Mouse (Mus musculus) limb, embryonic 14.5 days (tissue): Measurements from ENCODE around the gene Trp53. TPM values are rescaled to one million over a fixed set of nuclear protein-coding genes. Genes with fewer than 3 reads are reported as not detected.
"Not testable (repeated sequence)": the region's sequence is repeated elsewhere in the genome, so short reads cannot be mapped to it uniquely, and the experiment has no call there.

ENCODE experiments used
- ATAC-seq: fragments of 200-750 bp; cut with Nextera tagmentation; 2 replicates; pipeline ENCODE4 v1.8.0; 2017; ENCODE audit warnings: low read depth, moderate number of reproducible peaks, moderate TSS enrichment; ENCODE audit not compliant: low FRiP score
- DNase-seq: peaks from one replicate; pipeline ENCODE4 v3.0.0-alpha.2; 2015; ENCODE audit warnings: low spot score
- H3K27ac ChIP-seq: fragments of 300-500 bp; sonication (generic); replicated peaks from 2 replicates; pipeline ENCODE4 v1.5.1; 2014; ENCODE audit warnings: low read depth, mild to moderate bottlenecking, low read length, moderate library complexity, mixed read lengths
- H3K27me3 ChIP-seq: fragments of 300-500 bp; sonication (generic); 2 replicates; pipeline ENCODE4 v1.6.1; 2014; ENCODE audit warnings: low read length, mixed read lengths; ENCODE audit not compliant: control insufficient read depth, insufficient read depth
- H3K36me3 ChIP-seq: fragments of 300-500 bp; sonication (generic); 2 replicates; pipeline ENCODE4 v1.6.1; 2014; ENCODE audit warnings: mild to moderate bottlenecking, low read length, moderate library complexity, mixed read lengths; ENCODE audit not compliant: control insufficient read depth, insufficient read depth
- H3K4me1 ChIP-seq: fragments of 300-500 bp; sonication (generic); 2 replicates; pipeline ENCODE4 v1.6.1; 2014; ENCODE audit warnings: antibody characterized with exemption, low read length, mixed read lengths; ENCODE audit not compliant: control insufficient read depth, insufficient read depth
- H3K4me2 ChIP-seq: fragments of 300-500 bp; sonication (generic); replicated peaks from 2 replicates; pipeline ENCODE4 v1.6.1; 2014; ENCODE audit warnings: low read depth, mild to moderate bottlenecking, low read length, moderate library complexity; ENCODE audit not compliant: severe bottlenecking
- H3K4me3 ChIP-seq: fragments of 300-500 bp; sonication (generic); replicated peaks from 2 replicates; pipeline ENCODE4 v1.5.1; 2014; ENCODE audit warnings: low read length
- H3K9ac ChIP-seq: fragments of 300-500 bp; sonication (generic); 2 replicates; pipeline ENCODE4 v1.6.1; 2014; ENCODE audit warnings: mild to moderate bottlenecking, low read depth, low read length, moderate library complexity; ENCODE audit not compliant: severe bottlenecking
- H3K9me3 ChIP-seq: fragments of 300-500 bp; sonication (generic); 2 replicates; pipeline ENCODE4 v1.6.1; 2016; ENCODE audit warnings: low read length; ENCODE audit not compliant: control insufficient read depth
- POLR2A ChIP-seq: fragments of 200-500 bp; IDR thresholded peaks from 2 replicates; pipeline ENCODE4 v1.8.0; 2012; ENCODE audit warnings: inconsistent platforms, mild to moderate bottlenecking, moderate library complexity, borderline replicate concordance; ENCODE audit not compliant: insufficient read depth, insufficient read length; ENCODE audit errors: extremely low read depth
- WGBS: fragments of 180-500 bp; shearing (Covaris S2); extraction: QIAGEN DNeasy Blood & Tissue Kit; methylation state at CpG from one replicate; pipeline ENCODE4 v1.1.7; 2014; 5-methylcytosine and 5-hydroxymethylcytosine counted together
- polyA plus RNA-seq, 2 experiments: library from polyadenylated mRNA; depleted of rRNA in 1 of 2; stranded (reverse) in 1 of 2; unstranded in 1 of 2; fragments of >200 nt; fragmentation: Nextera tagmentation in 1 of 2; extraction: Ambion mirVana in 1 of 2; gene quantifications; 2 replicates each; pipeline versions ENCODE4 v1.2.1 to v1.2.3; 2012 to 2014

Trp53 gene
- 173 and 200 TPM in 2 replicates for polyA plus RNA-seq (2012; rRNA removed)
- 138 and 155 TPM in 2 replicates for polyA plus RNA-seq (2014; fragmentation: Nextera tagmentation; extraction: Ambion mirVana)

DNA sequence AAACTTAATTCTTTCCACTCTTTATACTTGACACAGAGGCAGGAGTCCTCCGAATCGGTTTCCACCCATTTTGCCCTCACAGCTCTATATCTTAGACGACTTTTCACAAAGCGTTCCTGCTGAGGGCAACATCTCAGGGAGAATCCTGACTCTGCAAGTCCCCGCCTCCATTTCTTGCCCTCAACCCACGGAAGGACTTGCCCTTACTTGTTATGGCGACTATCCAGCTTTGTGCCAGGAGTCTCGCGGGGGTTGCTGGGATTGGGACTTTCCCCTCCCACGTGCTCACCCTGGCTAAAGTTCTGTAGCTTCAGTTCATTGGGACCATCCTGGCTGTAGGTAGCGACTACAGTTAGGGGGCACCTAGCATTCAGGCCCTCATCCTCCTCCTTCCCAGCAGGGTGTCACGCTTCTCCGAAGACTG, at the start of gene Trp53, which contains the start of gene Wrap53:
Gene Trp53 (plus strand): TSS at position 269 of the 424 bp plus-strand sequence.
Gene Wrap53 (minus strand): TSS at position 165 of the 424 bp plus-strand sequence.
- Histone ChIP-seq H3K9me3 (no peaks in the 10 kb centered on the region), H3K36me3 (peaks cover 24% of the 10 kb centered on the region), H3K27ac (peak within 1 kb of the TSS; percentile 90), H3K4me1 (peaks cover 23% of the 10 kb centered on the region), H3K4me3 (peak within 1 kb of the TSS; percentile 83), H3K9ac (peak within 1 kb of the TSS; percentile 81), H3K27me3 (no peaks in the 10 kb centered on the region), H3K4me2 (peak within 1 kb of the TSS; percentile 73)
- TF ChIP-seq POLR2A = peak; percentile 56; the same call in 1 of the 2 replicates
- under 1% methylated on average over 13 of the region's 13 CpGs for WGBS
- DNase-seq (peak; percentile 96), ATAC-seq (peak; percentile 67)

DNA sequence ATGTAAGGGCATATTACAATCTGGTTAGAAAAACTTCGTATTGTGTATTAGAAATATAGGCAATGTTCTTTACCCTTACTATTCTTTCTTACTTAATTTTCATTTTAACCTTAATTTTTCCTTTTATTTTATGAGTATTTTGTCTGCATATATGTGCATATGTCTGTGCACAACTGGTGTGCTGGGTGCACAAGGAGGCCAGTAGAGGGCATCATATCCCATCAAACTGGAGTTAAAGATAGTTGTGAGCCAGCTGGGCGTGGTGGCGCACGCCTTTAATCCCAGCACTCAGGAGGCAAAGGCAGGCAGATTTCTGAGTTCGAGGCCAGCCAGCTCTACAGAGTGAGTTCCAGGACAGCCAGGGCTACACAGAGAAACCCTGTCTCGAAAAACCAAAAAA, 49.4 kb upstream of the Trp53 start:
- not testable (repeated sequence) for H3K27me3 ChIP-seq, H3K4me2 ChIP-seq, H3K36me3 ChIP-seq, H3K9me3 ChIP-seq, H3K4me3 ChIP-seq, H3K27ac ChIP-seq, ATAC-seq, H3K9ac ChIP-seq, DNase-seq
- peaks cover 11% of the 10 kb centered on the region; the same call in 1 of the 2 replicates for H3K4me1 ChIP-seq
- 89% methylated on average over 6 of the region's 6 CpGs for WGBS

DNA sequence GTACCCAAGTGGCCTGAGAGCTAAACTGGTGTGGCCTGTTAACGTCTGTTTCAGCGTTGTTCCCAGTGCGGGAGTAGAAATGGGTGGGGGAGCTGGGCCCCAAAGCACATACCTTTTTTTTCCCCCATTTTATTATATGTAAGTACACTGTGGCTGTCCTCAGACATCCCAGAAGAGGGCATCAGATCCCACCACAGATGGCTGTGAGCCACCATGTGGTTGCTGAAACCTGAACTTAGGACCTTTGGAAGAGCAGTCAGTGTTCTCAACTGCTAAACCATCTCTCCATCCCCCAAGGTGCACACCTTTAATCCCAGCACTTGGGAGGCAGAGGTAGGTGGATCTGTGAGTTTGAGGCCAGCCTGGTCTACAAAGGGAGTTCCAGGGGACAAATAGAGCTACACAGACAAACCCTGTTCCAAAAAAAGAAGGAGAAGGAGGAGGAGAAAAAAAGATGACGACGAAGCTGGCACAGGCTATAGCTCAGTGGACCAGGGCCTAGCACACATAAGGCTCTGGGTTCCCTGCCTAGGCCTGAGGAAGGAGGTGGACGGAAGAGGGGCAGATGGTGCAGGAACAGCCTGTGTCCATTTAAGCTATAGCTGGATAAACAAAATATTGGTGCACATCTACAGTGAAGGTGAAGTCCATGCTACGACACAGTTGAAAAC, 47.5 kb upstream of the Trp53 start:
- H3K4me3 ChIP-seq = no peak overlapping the region
- H3K36me3 ChIP-seq = no peaks in the 10 kb centered on the region
- H3K4me2 ChIP-seq = no peak overlapping the region
- no peak for DNase-seq
- WGBS = 74% methylated on average over 7 of the region's 7 CpGs
- no peak for TF ChIP-seq POLR2A
- H3K27me3 ChIP-seq = no peaks in the 10 kb centered on the region
- H3K4me1 ChIP-seq = peaks cover 4% of the 10 kb centered on the region; the same call in 1 of the 2 replicates
- no peak for ATAC-seq
- H3K9me3 ChIP-seq = no peaks in the 10 kb centered on the region
- H3K27ac ChIP-seq = no peak overlapping the region
- H3K9ac ChIP-seq = no peak overlapping the region

DNA sequence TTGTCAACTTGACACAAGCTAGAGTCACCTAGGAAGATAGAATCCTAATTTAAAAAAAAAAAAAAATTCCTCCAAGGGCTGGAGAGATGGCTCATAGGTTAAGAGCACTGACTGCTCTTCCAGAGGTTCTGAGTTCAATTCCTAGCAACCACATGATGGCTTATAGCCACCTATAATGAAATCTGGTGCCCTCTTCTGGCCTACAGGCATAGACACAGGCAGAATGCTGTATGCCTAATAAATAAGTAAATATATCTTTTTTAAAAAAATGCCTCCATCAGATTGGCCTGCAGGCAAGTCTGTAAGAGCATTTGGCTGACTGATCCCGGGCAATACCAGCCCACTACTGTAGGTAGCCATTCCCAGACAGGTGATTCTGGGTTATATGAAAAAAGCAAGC, 45.2 kb upstream of the Trp53 start:
- Histone ChIP-seq H3K9ac (no peak overlapping the region), H3K27ac (no peak overlapping the region), H3K27me3 (no peaks in the 10 kb centered on the region), H3K4me3 (no peak overlapping the region), H3K36me3 (no peaks in the 10 kb centered on the region), H3K4me1 (no peaks in the 10 kb centered on the region), H3K9me3 (no peaks in the 10 kb centered on the region), H3K4me2 (no peak overlapping the region)
- DNase-seq (no peak), ATAC-seq (no peak)
- TF ChIP-seq POLR2A = no peak
- WGBS = 62% methylated on average over 1 of the region's 1 CpGs

DNA sequence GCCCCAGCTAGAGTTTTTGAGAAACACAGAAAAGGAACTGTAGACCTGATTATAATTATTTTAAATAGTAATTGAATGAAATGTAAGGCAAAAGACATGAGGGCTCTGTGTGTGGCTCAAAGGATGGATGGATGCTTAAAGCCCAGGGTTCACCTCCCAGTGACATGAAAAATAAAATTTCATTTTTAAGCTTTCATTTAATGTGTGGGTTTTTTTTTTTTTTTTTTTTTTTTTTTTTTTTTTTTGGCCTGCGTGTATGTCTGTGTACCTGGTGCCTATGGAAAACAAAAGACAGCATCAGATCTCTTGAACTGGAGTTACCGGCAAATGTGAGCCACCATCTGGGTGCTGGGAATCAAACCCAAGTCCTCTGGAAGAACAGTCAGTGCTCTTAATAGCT, 39.5 kb upstream of the Trp53 start:
- no peaks in the 10 kb centered on the region for H3K27me3 ChIP-seq
- ATAC-seq (no peak), DNase-seq (no peak)
- no peak overlapping the region for H3K9ac ChIP-seq
- H3K4me1 ChIP-seq = peaks cover under 1% of the 10 kb centered on the region
- WGBS = 88% methylated on average over 2 of the region's 2 CpGs
- H3K36me3 ChIP-seq = no peaks in the 10 kb centered on the region
- no peak overlapping the region for H3K4me2 ChIP-seq
- TF ChIP-seq POLR2A = no peak
- H3K27ac ChIP-seq = no peak overlapping the region
- no peak overlapping the region for H3K4me3 ChIP-seq
- H3K9me3 ChIP-seq = no peaks in the 10 kb centered on the region

DNA sequence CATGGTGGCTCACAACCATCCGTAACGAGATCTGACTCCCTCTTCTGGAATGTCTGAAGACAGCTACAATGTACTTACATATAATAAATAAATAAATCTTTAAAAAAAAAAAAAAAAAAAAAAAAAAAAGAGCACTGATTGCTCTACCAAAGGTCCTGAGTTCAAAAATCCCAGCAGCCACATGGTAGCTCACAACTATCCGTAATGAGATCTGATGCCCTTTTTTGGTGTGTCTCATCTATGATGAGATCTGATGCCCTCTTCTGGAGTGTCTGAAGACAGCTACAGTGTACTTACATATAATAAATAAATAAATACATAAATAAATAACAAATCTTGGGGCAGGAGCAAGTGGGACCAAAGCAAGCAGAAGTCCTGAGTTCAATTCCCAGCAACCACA, 38.4 kb upstream of the Trp53 start:
- H3K27me3 ChIP-seq, H3K4me2 ChIP-seq, H3K9me3 ChIP-seq, H3K27ac ChIP-seq, H3K4me3 ChIP-seq, ATAC-seq, H3K9ac ChIP-seq, DNase-seq, H3K4me1 ChIP-seq, H3K36me3 ChIP-seq: not testable (repeated sequence)
- WGBS = 77% methylated on average over 1 of the region's 3 CpGs
